Mouse (Mus musculus): ENCODE measurements around the gene Gm10277.
A peak's percentile ranks its signal among the peaks of the same experiment; 100 is the strongest.

DNA sequence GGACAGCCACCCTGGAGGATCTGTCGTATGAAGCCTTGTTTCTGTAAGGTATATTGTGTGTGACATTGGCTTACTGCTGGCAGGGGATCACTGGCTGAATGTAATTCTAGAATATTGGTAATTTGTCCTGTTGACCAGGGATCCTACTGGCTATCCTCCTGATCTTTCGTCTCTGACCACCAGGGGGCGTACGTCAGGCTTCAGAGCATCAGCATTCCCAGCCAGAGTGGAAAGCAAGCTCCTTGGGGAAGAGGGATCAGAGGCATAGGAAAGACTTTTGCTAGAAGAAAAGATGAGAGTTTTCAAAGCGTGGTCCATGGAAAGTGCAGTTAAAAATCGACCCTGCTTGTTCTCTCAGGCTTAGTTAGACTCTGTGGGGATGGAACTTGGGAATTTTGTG, 50.3 kb downstream of the Gm10277 start:
- TF ChIP-seq CTCF (IDR thresholded peaks at IDR 0.05; ENCODE audit: extremely low read depth, insufficient read length, insufficient replicate concordance, low read depth, low read length) (peak; percentile 97; the same call in 1 of the 2 replicates), POLR2A (IDR thresholded peaks at IDR 0.05; ENCODE audit: low read depth, low read length) (no peak)
